Comparison of ENCODE assay signal across 8 mouse cellular contexts in the genomic region with DNA sequence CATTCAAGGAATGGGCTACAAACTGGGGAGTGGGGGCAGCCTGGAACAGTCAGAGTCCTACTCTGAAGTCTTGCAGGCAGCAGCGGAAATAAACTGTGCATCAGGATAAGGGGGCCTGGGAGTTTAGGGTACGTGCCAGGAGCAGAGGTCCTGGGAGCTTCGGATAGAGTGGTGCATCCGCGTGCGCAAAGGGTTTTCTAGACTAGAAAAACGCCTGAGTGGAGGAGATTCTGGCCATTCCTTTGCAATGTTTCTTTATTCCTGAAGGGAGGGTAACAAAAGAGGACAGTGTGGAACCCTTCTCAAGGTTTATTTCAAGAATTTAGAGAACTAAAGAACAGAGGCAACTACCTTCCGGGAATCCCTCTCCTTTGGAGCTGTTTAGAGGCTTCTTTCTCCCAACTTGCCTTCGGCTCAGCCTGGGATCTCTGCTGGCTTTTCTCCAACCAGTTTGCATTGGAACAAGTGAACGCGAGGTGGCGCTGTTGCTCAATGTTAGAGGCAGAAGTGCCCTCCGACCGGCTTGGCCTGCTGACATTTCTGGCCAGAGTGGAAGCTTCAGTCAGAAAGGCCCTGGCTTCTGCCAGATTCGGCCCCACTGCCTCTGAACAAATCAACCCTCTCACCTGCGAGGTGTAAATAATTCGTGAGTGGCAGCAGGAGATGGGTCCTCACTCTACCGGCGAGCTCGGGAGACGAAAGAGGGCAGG. TPM values are rescaled to one million over a fixed set of nuclear protein-coding genes. Genes with fewer than 3 reads are reported as not detected.
DNase-seq lines count a peak whose midpoint lies in the region; ATAC-seq and TF ChIP-seq lines count a peak whose summit lies in the region.

No protein-coding gene starts in this region.

- no peaks in the 10 kb centered on the region for H3K9me3 ChIP-seq in limb, embryonic 10.5 days (replicated peaks)

- peak; percentile 69 for DNase-seq in 3134 (ENCODE audit: extremely low read depth, insufficient read length, low spot score)
- peak; percentile 91 to 98 for DNase-seq in adrenal gland, adult (ENCODE audit: inconsistent age in 2 of 2, low spot score in 1 of 2)
- DNase-seq in kidney, adult 2 months = peak; percentile 96
- DNase-seq in limb, embryonic 10.5 days (ENCODE audit: low spot score) = peak; percentile 99
- DNase-seq in naive thymus-derived CD4-positive, alpha-beta T cell, adult 2 months (ENCODE audit: low read depth) = peak; percentile 84
- DNase-seq in spleen, postnatal 36 days (ENCODE audit: low spot score in 2 of 2) = peak; percentile 64 to 66

- WGBS in kidney, adult 2 months = 17% methylated on average over 21 of the region's 21 CpGs
- WGBS in limb, embryonic 10.5 days = 2% methylated on average over 21 of the region's 21 CpGs

- peak; percentile 92 for TF ChIP-seq CTCF in cortical plate, adult 2 months (IDR thresholded peaks at IDR 0.05; ENCODE audit: extremely low read depth, insufficient read depth, low read length)
- TF ChIP-seq CTCF in kidney, adult 2 months (conservative IDR thresholded peaks at IDR 0.05; ENCODE audit: insufficient read depth, insufficient read length, low read depth, low read length) = peak; percentile 98

- no peaks in the 10 kb centered on the region for H3K27me3 ChIP-seq in kidney, adult 2 months (replicated peaks; ENCODE audit: control insufficient read depth, insufficient read depth, low read length)
- peaks cover 100% of the 10 kb centered on the region for H3K27me3 ChIP-seq in limb, embryonic 10.5 days (ENCODE audit: low read depth, poor library complexity, severe bottlenecking)

- H3K4me3 ChIP-seq in cortical plate, adult 2 months (ENCODE audit: insufficient read depth, low read length) = no peak overlapping the region
- no peak overlapping the region for H3K4me3 ChIP-seq in kidney, adult 2 months (ENCODE audit: insufficient read depth, low read depth, low read length)
- no peak overlapping the region for H3K4me3 ChIP-seq in limb, embryonic 10.5 days

- H3K36me3 ChIP-seq in kidney, adult 2 months (ENCODE audit: control insufficient read depth, insufficient read depth, low read length) = no peaks in the 10 kb centered on the region
- H3K36me3 ChIP-seq in limb, embryonic 10.5 days = no peaks in the 10 kb centered on the region

- TF ChIP-seq POLR2A in cortical plate, adult 2 months (IDR thresholded peaks at IDR 0.05; ENCODE audit: extremely low read depth, insufficient read depth, low read length) = no peak
- TF ChIP-seq POLR2A in kidney, adult 2 months (IDR thresholded peaks at IDR 0.05; ENCODE audit: low read depth, low read length) = no peak

- no peak overlapping the region for H3K27ac ChIP-seq in cortical plate, adult 2 months (ENCODE audit: insufficient read depth, low read length)
- H3K27ac ChIP-seq in kidney, adult 2 months (ENCODE audit: insufficient read depth, low read depth, low read length) = no peak overlapping the region
- H3K27ac ChIP-seq in limb, embryonic 10.5 days = no peak overlapping the region

- H3K4me1 ChIP-seq in cortical plate, adult 2 months (ENCODE audit: control insufficient read depth, insufficient read depth, low read length) = no peaks in the 10 kb centered on the region
- H3K4me1 ChIP-seq in kidney, adult 2 months (ENCODE audit: control insufficient read depth, insufficient read depth, low read length) = 0 out of 2 replicates have a peak, but pooled peaks cover 2% of the 10 kb centered on the region
- peaks cover 83% of the 10 kb centered on the region for H3K4me1 ChIP-seq in limb, embryonic 10.5 days

- ATAC-seq in granulocyte monocyte progenitor cell, adult 5-6 weeks (replicated peaks; ENCODE audit: poor library complexity, severe bottlenecking) = peak; percentile 87

RNA-seq across cellular contexts. Expression of a gene that starts 3.1 kb away (rescaled TPM):
- not detected in 2 replicates for polyA plus RNA-seq in cortical plate, adult 2 months (2012; rRNA removed)
- total RNA-seq in granulocyte monocyte progenitor cell, adult 5-6 weeks (2014; fragmentation: Nextera tagmentation) = not detected in 2 replicates
- total RNA-seq in granulocyte monocyte progenitor cell, adult 5-6 weeks (2017) = not detected in 2 replicates
- polyA plus RNA-seq in kidney, adult 2 months (2012; rRNA removed) = 3.4 and 4.0 TPM in 2 replicates
- 5.1 and 6.0 TPM in 2 replicates for polyA plus RNA-seq in limb, embryonic 10.5 days (2016; fragmentation: Nextera tagmentation; extraction: Ambion mirVana)

RNA-seq across cellular contexts. Expression of a gene that starts 10.8 kb away (rescaled TPM):
- polyA plus RNA-seq in cortical plate, adult 2 months (2012; rRNA removed) = not detected in 2 replicates
- total RNA-seq in granulocyte monocyte progenitor cell, adult 5-6 weeks (2014; fragmentation: Nextera tagmentation) = not detected in 2 replicates
- total RNA-seq in granulocyte monocyte progenitor cell, adult 5-6 weeks (2017) = not detected in 2 replicates
- 24.7 and 25.4 TPM in 2 replicates for polyA plus RNA-seq in kidney, adult 2 months (2012; rRNA removed)
- 10.1 and 10.2 TPM in 2 replicates for polyA plus RNA-seq in limb, embryonic 10.5 days (2016; fragmentation: Nextera tagmentation; extraction: Ambion mirVana)

RNA-seq across cellular contexts. Expression of a gene that starts 11.0 kb away (rescaled TPM):
- not detected in 2 replicates for polyA plus RNA-seq in cortical plate, adult 2 months (2012; rRNA removed)
- total RNA-seq in granulocyte monocyte progenitor cell, adult 5-6 weeks (2014; fragmentation: Nextera tagmentation) = not detected in 2 replicates
- not detected in 2 replicates for total RNA-seq in granulocyte monocyte progenitor cell, adult 5-6 weeks (2017)
- 5.5 and 7.3 TPM in 2 replicates for polyA plus RNA-seq in kidney, adult 2 months (2012; rRNA removed)
- 4.4 and 6.9 TPM in 2 replicates for polyA plus RNA-seq in limb, embryonic 10.5 days (2016; fragmentation: Nextera tagmentation; extraction: Ambion mirVana)

RNA-seq across cellular contexts. Expression of a gene that starts 20.0 kb away (rescaled TPM):
- polyA plus RNA-seq in cortical plate, adult 2 months (2012; rRNA removed) = not detected in 2 replicates
- not detected in 2 replicates for total RNA-seq in granulocyte monocyte progenitor cell, adult 5-6 weeks (2014; fragmentation: Nextera tagmentation)
- not detected in 2 replicates for total RNA-seq in granulocyte monocyte progenitor cell, adult 5-6 weeks (2017)
- polyA plus RNA-seq in kidney, adult 2 months (2012; rRNA removed) = 4.0 and 4.1 TPM in 2 replicates
- 10.6 and 12.7 TPM in 2 replicates for polyA plus RNA-seq in limb, embryonic 10.5 days (2016; fragmentation: Nextera tagmentation; extraction: Ambion mirVana)

RNA-seq across cellular contexts. Expression of a gene that starts 20.7 kb away (rescaled TPM):
- polyA plus RNA-seq in cortical plate, adult 2 months (2012; rRNA removed) = not detected in 2 replicates
- total RNA-seq in granulocyte monocyte progenitor cell, adult 5-6 weeks (2014; fragmentation: Nextera tagmentation) = not detected in 2 replicates
- not detected in 2 replicates for total RNA-seq in granulocyte monocyte progenitor cell, adult 5-6 weeks (2017)
- 16.4 and 16.7 TPM in 2 replicates for polyA plus RNA-seq in kidney, adult 2 months (2012; rRNA removed)
- polyA plus RNA-seq in limb, embryonic 10.5 days (2016; fragmentation: Nextera tagmentation; extraction: Ambion mirVana) = 21.4 and 51.4 TPM in 2 replicates

Comparison
In these comparisons a context has a peak if more than half of its experiments do, and no peak if none do; other contexts are left out.
1. RNA of a gene that starts 10.8 kb away (polyA plus RNA-seq): 24.7 to 25.4 TPM in kidney, adult 2 months and 10.1 to 10.2 TPM in limb, embryonic 10.5 days; not detected in cortical plate, adult 2 months; every median in the first group is over 10 times any median in the second.
2. Peak in every context shown above with its lines, with median percentiles within 50 percentile points of each other: DNase-seq.